Mouse (Mus musculus) left cerebral cortex, adult 6 months (tissue): ENCODE data around the gene E130311K13Rik. TPM values are rescaled to one million over a fixed set of nuclear protein-coding genes. Genes with fewer than 3 reads are reported as not detected.

Source experiments
- long read RNA-seq, 2 experiments: library from polyadenylated mRNA; unstranded; transcript quantifications; one replicate each; pipeline ENCODE4 v2.0.0; 2019 to 2020
- polyA plus RNA-seq: library from polyadenylated mRNA; unstranded; fragments of <200 nt; fragmentation: Nextera tagmentation; gene quantifications from 2 replicates; pipeline ENCODE4 v1.2.3, GENCODE M21; 2021

The E130311K13Rik gene
- polyA plus RNA-seq: 16.8 and 22.2 TPM in 2 replicates
- long read RNA-seq, experiment 1, transcript E130311K13Rik-201 (5 exons, 1,640 nt): major isoform, 35 of 38 reads
- long read RNA-seq, experiment 1, partial matches to known transcripts: 0 of 38 reads
- long read RNA-seq, experiment 1, other reads (novel, unspliced or antisense): 3 of 38 reads
- long read RNA-seq, experiment 2, transcript E130311K13Rik-201 (5 exons, 1,640 nt): major isoform, 33 of 42 reads
- long read RNA-seq, experiment 2, partial matches to known transcripts: 2 of 42 reads
- long read RNA-seq, experiment 2, other reads (novel, unspliced or antisense): 7 of 42 reads

GRCm38 (mm10) chr3:63928878-63929859 lies at the start of gene E130311K13Rik:
Gene E130311K13Rik, minus strand, starts transcription at chr3:63929472.

GRCm38 (mm10) chr3:63975955-63976908 lies 47.0 kb upstream of the E130311K13Rik start, which contains the start of gene Gmps:
Gene Gmps, plus strand, starts transcription at chr3:63976106.

GRCm38 (mm10) chr3:63964100-63964921 lies 35.0 kb upstream of the E130311K13Rik start, which contains the start of gene Slc33a1:
Gene Slc33a1, minus strand, starts transcription at chr3:63964768.

GRCm38 (mm10) chr3:63899309-63899695 lies 30.0 kb downstream of the E130311K13Rik start, which contains the start of gene Plch1:
Gene Plch1, minus strand, starts transcription at chr3:63899472.

Other genes with a start within 250 kb of the E130311K13Rik start
- 1.7 and 2.1 TPM in 2 replicates for gene Plch1, start 30.0 kb downstream of the E130311K13Rik start, polyA plus RNA-seq
- gene Slc33a1, start 35.3 kb upstream of the E130311K13Rik start, polyA plus RNA-seq: 11.4 and 16.3 TPM in 2 replicates
- gene Gmps, start 46.6 kb upstream of the E130311K13Rik start, polyA plus RNA-seq: 22.9 and 25.2 TPM in 2 replicates
- 0.03 and 0.04 TPM in 2 replicates for gene Vmn2r1, start 152.1 kb upstream of the E130311K13Rik start, polyA plus RNA-seq
- not detected in 2 replicates for gene Vmn2r2, start 212.5 kb upstream of the E130311K13Rik start, polyA plus RNA-seq